Mouse (Mus musculus): ENCODE measurements around the gene Ssrp1.

Ssrp1 gene

DNA sequence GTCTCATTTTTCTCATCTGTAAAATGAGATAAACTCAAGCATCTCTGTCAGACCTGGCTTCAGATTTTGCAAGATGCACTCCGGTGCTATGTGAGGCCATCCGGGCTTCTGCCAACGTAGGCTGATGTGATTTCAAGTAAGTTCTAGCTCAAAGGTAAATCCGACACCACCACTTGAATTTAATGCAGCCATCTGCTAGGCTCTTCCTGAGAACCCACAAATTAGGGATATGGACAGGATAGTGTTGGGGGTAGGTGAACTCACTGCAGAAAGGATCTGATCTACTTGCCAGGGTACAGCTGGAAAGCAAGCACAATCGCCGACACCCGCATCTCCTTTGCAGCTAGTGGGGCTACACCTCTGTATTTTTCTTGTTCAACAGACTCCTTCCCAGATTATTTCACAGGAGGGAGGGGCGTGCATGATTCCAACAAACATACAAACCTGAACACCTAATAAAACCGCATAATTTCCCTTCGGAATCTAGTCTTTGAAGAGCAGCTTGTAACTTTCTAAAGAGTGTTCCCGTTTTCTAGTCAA lies 457 bp upstream of the Ssrp1 start:
- DNase-seq (ENCODE audit: low read depth, low spot score), result no peak

DNA sequence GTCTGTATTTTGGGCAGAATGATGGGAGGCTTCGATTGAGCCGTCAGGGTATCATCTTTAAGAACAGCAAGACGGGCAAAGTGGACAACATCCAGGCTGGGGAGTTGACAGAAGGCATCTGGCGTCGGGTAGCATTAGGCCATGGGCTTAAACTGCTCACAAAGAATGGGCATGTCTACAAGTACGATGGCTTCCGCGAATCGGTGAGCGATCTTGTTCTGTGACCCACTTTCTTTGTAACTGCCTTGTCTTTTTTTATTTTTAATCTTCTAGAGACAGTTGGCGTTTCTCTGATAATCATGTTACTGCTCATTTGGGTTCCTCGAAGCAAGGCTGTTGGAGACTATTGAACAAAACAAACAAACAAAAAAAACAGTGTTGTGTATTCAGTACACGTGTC lies 1.3 kb downstream of the Ssrp1 start:
- no peak for DNase-seq (ENCODE audit: low read depth, low spot score)

- no peak for DNase-seq (ENCODE audit: low read depth, low spot score)
Measured at GRCm38 (mm10) chr2:85043623-85044022, 6.6 kb downstream of the Ssrp1 start.

DNA sequence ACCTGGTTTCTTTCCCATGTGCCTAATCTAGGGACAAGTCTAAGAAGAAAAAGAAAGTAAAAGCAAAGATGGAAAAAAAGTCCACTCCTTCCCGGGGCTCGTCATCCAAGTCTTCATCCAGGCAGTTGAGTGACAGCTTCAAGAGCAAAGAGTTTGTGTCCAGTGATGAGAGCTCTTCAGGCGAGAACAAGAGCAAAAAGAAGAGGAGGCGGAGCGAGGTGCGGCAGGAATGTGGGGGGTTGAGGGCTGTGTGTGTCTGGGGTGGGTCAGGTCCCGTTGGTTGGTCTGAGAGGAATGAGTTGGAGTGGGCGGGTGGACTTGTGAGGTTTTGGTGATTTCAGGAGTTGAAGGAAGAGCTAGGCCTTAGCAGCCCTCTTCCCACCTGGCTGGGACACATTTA lies 9.2 kb downstream of the Ssrp1 start:
- no peak for DNase-seq (ENCODE audit: low read depth, low spot score)

- DNase-seq (ENCODE audit: low read depth, low spot score), result no peak
Measured at GRCm38 (mm10) chr2:85047081-85047480, 10.0 kb downstream of the Ssrp1 start.

GRCm38 (mm10) chr2:85047596-85048167 lies 10.6 kb downstream of the Ssrp1 start, which contains the start of gene Tnks1bp1:
Gene Tnks1bp1, plus strand, starts transcription at chr2:85048022.
- DNase-seq (ENCODE audit: low read depth, low spot score), result peak; percentile 98

DNA sequence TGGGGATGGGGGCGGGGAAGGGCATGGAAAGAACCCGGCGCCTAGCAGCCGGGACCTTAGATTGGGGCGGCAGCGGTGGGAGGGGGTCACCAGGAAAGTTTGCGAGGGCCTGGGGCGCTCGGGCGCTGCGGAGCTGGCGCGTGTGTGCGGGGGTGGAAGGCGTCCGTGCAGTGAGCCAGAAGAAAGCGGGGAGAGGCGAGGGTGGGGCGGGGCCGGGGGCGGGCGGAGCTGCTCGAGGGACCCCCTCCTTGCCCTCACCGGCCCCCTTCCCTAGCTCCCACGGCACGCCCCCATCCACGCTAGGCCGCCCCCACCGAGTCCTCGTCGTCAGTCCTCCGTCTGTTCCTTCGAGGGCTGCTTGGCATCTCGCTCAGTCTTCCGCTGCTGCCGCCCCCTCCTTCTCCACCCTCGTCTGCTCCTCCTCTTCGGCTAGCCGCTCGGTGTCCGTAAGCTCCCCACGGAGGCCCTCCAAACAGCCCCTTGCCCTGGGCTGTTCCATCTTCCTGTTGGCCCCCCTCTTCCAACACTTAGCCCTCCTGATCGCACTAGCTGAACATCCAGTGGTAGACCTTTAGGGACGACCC lies 11.2 kb downstream of the Ssrp1 start:
- DNase-seq (ENCODE audit: low read depth, low spot score), result peak; percentile 86

GRCm38 (mm10) chr2:85049277-85049676 lies 12.2 kb downstream of the Ssrp1 start:
- DNase-seq (ENCODE audit: low read depth, low spot score), result peak; percentile 95

DNA sequence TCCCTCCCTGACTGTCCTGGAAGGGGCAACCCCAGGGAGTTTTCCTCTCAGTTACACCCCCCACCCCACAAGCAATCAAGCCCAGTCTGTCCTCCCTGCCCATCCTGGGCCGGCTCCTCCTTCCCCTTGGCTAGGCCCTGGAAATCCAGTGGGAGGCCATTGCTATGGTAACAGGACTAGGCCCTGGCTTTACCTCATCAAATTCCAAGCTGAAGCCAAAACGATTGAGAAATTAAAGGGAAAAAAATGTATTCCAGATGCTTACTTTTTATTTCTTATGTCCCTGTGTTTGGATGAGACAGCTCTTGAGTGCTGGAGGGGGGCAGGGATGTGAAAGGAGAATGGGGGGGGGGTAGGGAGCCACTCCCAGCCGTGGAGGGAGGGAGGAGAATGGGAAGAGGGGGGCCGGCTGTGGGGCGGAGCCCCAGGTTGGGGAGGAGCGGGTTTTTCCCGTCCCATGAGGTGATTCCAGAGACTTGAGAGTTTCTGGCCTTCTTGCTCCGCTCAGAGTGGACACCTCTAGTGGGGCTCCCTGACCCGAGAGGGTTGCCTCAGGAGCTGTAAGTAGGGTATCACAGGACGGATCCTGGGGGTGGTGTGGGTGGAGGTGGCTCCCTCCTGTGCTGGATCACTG lies 13.1 kb downstream of the Ssrp1 start:
- DNase-seq (ENCODE audit: low read depth, low spot score), result peak; percentile 98

DNA sequence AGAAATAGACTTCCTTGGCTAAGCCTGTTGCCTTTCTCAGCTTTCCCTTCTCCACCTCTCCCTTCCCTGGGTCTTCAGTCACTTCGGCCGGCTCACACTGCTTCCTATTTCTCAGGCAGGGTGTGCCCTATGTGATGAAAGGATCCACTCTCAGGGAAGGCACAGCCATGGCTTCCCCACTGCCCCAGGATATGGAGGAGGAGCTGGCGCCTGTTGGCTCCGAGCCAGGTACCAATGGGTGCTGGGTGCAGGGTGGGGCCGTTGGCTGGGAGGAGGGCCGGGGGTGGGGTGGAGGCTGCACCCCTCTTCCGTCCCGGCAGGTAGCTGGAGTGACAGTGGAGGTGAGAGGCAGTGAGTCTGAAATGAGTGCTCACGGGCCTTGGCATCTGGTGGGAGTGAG lies 13.7 kb downstream of the Ssrp1 start:
- peak; percentile 79 for DNase-seq (ENCODE audit: low read depth, low spot score)

- DNase-seq (ENCODE audit: low read depth, low spot score), result no peak
Measured at GRCm38 (mm10) chr2:85053192-85053816, 16.3 kb downstream of the Ssrp1 start.

DNA sequence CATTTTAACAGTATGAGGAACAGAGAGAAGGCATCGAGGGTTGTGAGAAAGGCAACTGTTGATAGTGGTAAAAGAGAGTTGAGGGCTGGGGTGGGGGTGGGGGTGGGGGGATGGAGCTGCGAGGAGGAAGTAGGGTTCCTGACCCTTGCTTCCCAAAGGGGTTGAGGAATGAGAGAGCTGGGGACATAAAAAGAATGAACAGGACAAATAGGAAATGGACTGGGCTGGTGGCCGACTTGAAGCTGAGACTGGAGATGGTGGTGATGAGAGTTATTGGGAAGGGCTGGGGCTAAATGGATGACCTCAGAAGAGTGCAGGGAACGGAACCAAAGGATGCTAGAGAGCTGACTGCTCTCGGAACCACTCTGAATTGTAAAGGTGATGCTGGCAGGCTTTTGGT lies 19.7 kb downstream of the Ssrp1 start:
- DNase-seq (ENCODE audit: low read depth, low spot score), result no peak

GRCm38 (mm10) chr2:85059677-85060076 lies 22.6 kb downstream of the Ssrp1 start:
- peak; percentile 61 for DNase-seq (ENCODE audit: low read depth, low spot score)

DNA sequence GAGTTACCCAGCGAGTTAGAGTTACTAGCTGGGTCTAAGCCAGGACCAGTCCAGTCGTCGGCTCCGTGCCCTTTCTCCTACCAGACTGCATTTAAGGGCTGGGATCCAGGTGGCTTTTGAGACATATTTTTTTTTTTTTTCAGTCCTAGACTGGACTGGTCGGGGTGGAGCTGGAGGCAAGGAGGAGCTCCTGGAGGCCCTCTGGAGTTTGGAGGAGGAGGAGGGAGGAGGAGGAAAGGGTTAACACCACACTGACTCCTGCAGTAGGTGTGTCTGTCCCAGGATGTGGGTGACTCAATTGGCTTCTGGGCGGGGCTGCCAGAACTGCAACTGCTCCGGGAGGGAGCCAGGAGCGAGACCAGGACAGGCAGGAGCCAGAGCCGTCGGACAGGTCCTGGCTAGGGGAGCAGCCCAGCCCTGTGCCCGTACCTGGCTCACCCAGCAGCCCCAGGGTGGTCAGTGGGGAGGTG lies 23.6 kb downstream of the Ssrp1 start:
- peak; percentile 97 for DNase-seq (ENCODE audit: low read depth, low spot score)

DNA sequence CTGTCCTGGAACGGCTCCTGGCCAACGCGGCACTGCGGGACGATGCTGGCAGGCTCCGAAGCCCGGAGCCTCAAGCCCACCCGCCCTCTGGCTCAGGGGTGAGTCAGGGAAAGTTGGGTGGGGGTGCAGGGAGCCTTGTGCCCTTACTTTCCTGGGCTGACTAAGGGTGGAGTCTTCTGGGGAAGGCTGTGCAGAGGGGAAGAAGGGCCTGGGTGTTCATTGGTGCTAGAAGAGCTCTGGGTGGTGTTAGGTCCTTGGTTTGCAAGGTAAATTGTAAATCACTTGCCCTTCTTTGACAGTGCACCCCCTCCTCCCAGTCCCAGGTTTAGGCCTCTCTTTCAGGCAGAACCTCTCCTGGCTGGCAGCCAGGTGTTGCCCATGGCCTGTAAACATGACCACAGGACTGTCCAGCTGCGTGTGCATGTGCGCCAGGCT lies 24.1 kb downstream of the Ssrp1 start:
- DNase-seq (ENCODE audit: low read depth, low spot score), result peak; percentile 82

- DNase-seq (ENCODE audit: low read depth, low spot score), result no peak
Measured at GRCm38 (mm10) chr2:85065141-85065875, 28.3 kb downstream of the Ssrp1 start.

DNA sequence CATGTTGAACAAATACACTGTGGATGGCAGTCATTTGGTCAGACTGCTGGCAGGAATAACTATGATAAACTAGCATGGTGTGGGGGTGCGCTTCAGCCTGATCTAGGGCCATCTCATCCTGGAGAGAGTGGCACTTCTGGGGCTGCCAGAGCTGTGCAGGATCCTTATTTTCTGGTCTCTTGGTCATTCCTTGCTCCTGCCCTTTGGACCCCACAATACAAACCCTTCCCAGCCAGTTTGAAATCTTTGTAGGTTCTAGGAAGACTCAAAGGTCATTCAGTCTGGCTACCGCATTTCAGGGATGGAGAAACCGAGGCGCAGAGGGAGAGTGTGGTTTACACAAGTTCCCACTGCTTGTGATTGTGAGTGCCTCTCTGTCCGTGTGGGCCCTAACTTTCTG lies 29.9 kb downstream of the Ssrp1 start:
- no peak for DNase-seq (ENCODE audit: low read depth, low spot score)

- peak; percentile 38 for DNase-seq (ENCODE audit: low read depth, low spot score)
Measured at GRCm38 (mm10) chr2:85067903-85068625, 31.0 kb downstream of the Ssrp1 start.

GRCm38 (mm10) chr2:85068626-85069025 lies 31.6 kb downstream of the Ssrp1 start:
- no peak for DNase-seq (ENCODE audit: low read depth, low spot score)

- DNase-seq (ENCODE audit: low read depth, low spot score), result no peak
Measured at GRCm38 (mm10) chr2:85070086-85070485, 33.1 kb downstream of the Ssrp1 start.

DNA sequence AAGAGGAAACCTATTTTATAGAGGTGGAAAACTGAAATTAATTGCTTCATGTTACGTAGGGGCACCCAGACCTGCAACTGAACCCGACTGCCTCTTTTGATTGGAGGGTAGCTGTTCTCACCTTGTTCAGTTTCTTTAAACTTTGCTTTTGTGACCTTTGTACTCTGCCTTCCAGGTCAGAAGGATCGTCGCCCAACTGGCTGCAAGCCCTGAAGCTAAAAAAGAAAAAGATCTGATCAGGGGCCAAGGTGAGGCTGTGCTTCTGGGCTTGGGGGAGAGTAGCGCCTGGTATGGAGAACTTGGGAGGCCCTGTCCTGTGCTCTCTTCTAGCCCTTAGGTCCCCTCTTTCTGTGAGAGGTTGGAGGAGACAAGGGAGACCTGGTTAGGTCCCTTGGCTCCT lies 34.9 kb downstream of the Ssrp1 start:
- DNase-seq (ENCODE audit: low read depth, low spot score), result no peak

Measured in 3T3-L1 (cell line).